Mouse (Mus musculus): Measurements from ENCODE around the gene Ceacam9.

- TF ChIP-seq CTCF (IDR thresholded peaks at IDR 0.05; ENCODE audit: low read depth) (no peak), EP300 (optimal IDR thresholded peaks at IDR 0.05) (no peak)
These were observed 15.3 kb upstream of the Ceacam9 start for GRCm38 (mm10) chr7:16706385-16706784.
